Mouse (Mus musculus): ENCODE results near the gene Zeb2.

DNA sequence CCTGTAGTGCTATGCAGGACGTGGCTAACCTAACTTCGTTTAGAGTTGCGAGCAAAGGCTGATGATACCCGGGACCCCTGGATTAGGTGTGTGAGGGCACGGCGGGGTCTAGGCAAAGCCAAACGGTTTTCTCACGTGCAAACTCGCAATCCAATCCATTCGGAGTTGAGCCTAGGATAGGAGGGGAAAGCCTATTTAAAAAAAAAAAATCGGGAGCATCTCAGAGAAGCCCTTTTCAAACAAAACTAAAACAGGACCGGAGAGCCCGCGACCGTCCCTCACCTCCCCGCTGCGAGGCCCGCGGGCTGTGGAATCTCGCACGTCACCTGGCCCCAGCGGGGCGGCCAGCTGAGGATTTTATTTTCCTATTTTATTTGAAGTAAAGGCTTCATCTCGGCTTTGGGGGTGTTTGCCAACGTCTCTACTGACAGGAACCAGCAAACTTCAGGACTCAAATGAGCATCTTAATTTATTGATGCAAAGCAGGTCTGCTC is 617 bp downstream of the Zeb2 start:
- TF ChIP-seq MYOD1 (IDR thresholded peaks at IDR 0.05; ENCODE audit: control insufficient read depth, insufficient read length, low read depth) (no peak), CTCF (IDR thresholded peaks at IDR 0.05; ENCODE audit: control insufficient read depth, insufficient read depth, insufficient read length) (no peak), CEBPB (IDR thresholded peaks at IDR 0.05; ENCODE audit: low read depth) (no peak)

Data from C2C12 (cell line).